Mouse (Mus musculus): ENCODE results near the gene Maip1. TPM values are rescaled to one million over a fixed set of nuclear protein-coding genes. Genes with fewer than 3 reads are reported as not detected.

The Maip1 gene
- total RNA-seq (2021), result 10 to 100 TPM; 14.1 to 14.9 TPM

GRCm38 (mm10) chr1:57406187-57407151 is at the start of gene Maip1, which contains the start of gene Tyw5:
TSS of gene Maip1 (plus strand) at chr1:57406328.
TSS of gene Tyw5 (minus strand) at chr1:57407101.
- peak; percentile 85 for DNase-seq

GRCm38 (mm10) chr1:57358546-57358945 is 47.6 kb upstream of the Maip1 start:
- no peak for DNase-seq

GRCm38 (mm10) chr1:57367446-57367845 is 38.7 kb upstream of the Maip1 start:
- no peak for DNase-seq

GRCm38 (mm10) chr1:57369111-57369510 is 37.0 kb upstream of the Maip1 start:
- DNase-seq, result no peak

- no peak for DNase-seq
These were observed 35.7 kb upstream of the Maip1 start for GRCm38 (mm10) chr1:57370451-57370850.

GRCm38 (mm10) chr1:57375276-57375675 is 30.9 kb upstream of the Maip1 start:
- DNase-seq, result no peak

- no peak for DNase-seq
These were observed 29.3 kb upstream of the Maip1 start for GRCm38 (mm10) chr1:57376806-57377205.

GRCm38 (mm10) chr1:57377376-57378341 is 28.5 kb upstream of the Maip1 start, which contains the start of gene 1700066M21Rik:
TSS of gene 1700066M21Rik (plus strand) at chr1:57377620.
- peak; percentile 96 for DNase-seq

- no peak for DNase-seq
These were observed 19.6 kb upstream of the Maip1 start for GRCm38 (mm10) chr1:57386519-57386918.

- DNase-seq, result no peak
These were observed 18.3 kb upstream of the Maip1 start for GRCm38 (mm10) chr1:57387876-57388275.

GRCm38 (mm10) chr1:57388402-57389155 is 17.5 kb upstream of the Maip1 start:
- DNase-seq, result no peak

- DNase-seq, result no peak
These were observed 14.9 kb upstream of the Maip1 start for GRCm38 (mm10) chr1:57390993-57391790.

GRCm38 (mm10) chr1:57392417-57392816 is 13.7 kb upstream of the Maip1 start:
- DNase-seq, result no peak

GRCm38 (mm10) chr1:57394051-57394450 is 12.1 kb upstream of the Maip1 start:
- peak; percentile 62 for DNase-seq

- DNase-seq, result no peak
These were observed 5.8 kb upstream of the Maip1 start for GRCm38 (mm10) chr1:57400321-57400720.

GRCm38 (mm10) chr1:57400877-57401276 is 5.3 kb upstream of the Maip1 start:
- no peak for DNase-seq

GRCm38 (mm10) chr1:57402116-57402515 is 4.0 kb upstream of the Maip1 start:
- no peak for DNase-seq

GRCm38 (mm10) chr1:57408994-57409393 is 2.9 kb downstream of the Maip1 start:
- DNase-seq, result no peak

- DNase-seq, result no peak
These were observed 7.3 kb downstream of the Maip1 start for GRCm38 (mm10) chr1:57413397-57413796.

GRCm38 (mm10) chr1:57423696-57424095 is 17.6 kb downstream of the Maip1 start:
- DNase-seq, result no peak
